Mouse (Mus musculus) ovary, postnatal 36 days (tissue): ENCODE measurements around the gene Tmco4.
A peak's percentile ranks its signal among the peaks of the same experiment; 100 is the strongest.
"Not testable (repeated sequence)": the region's sequence is repeated elsewhere in the genome, so short reads cannot be mapped to it uniquely, and the experiment has no call there.

Experiments used
- DNase-seq: peaks from one replicate; pipeline ENCODE4 v3.0.0; 2022; ENCODE audit warnings: low spot score, mixed read lengths

Gene Tmco4

DNA sequence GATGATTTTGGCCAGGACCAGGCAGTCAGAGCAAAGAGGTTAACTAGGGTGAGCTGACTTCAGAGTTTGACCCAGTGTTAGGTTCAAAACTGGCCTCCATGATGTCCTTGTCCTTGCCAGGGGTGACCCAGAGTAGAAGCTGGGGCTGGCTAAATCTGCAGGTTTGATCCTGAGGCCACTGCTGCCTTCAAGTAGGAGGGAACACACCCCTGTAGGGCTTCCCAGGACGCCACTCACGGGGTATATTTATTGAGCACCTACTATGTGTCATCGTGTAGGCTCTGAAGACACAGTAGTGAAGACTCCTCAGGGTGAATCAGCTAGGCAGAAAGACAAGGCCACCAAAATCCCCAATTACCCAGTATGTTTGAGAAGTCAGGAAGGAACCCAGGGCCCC, 1.0 kb downstream of the Tmco4 start:
- no peak for DNase-seq

DNA sequence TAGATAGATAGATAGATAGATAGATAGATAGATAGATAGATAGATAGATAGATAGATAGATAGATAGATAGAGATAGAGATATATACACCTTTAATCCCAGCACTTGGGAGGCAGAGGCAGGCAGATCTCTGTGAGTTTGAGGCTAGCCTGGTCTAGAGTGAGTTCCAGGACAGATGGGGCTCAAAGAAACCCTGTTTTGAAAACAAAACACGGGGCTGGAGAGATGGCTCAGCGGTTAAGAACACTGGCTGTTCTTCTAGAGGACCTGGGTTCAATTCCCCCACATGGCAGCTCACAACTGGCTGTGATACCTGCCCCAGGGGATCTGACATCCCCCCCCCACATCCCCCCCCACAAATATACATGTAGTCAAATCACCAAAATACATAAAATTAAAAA, 1.9 kb downstream of the Tmco4 start:
- not testable (repeated sequence) for DNase-seq

- DNase-seq = no peak
Measured at GRCm38 (mm10) chr4:138975194-138975593, 2.5 kb downstream of the Tmco4 start.

DNA sequence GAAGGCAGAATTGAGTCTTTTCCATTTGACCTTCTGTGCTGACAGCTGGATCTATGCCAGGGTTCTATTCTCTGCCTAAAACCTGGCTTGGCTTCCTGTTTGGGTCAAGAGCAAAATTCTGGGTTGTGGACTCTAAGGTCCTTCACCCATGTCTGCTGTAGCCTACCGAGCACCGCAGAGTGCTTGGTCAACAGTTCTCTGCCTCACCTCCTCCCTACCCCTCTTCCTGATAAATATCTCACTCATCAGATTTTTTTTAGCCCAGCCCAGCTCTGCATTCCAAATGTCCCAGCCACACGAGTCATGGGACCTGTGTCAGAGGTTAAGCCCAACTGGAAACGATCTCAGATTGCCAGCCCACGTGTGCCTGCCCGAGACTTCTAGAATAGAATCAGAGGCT, 3.4 kb downstream of the Tmco4 start:
- no peak for DNase-seq

DNA sequence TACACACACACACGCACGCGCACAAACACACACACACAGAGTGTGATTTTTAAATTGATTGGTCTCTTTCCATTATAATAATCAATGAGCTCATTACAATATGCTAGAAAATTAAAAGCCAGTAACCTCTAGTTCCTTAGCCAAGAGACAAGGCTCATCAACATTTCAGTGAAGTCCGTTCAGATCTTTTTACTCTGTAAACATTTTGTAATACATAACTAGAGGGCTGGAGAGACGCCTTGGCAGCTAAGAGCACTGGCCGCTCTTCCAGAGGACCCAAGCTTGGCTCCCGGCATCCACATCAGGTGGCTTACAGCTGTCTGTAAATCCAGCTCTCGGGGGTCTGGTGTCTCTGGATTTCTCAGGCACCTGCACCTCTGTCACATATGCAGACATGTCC, 7.3 kb downstream of the Tmco4 start:
- no peak for DNase-seq

DNA sequence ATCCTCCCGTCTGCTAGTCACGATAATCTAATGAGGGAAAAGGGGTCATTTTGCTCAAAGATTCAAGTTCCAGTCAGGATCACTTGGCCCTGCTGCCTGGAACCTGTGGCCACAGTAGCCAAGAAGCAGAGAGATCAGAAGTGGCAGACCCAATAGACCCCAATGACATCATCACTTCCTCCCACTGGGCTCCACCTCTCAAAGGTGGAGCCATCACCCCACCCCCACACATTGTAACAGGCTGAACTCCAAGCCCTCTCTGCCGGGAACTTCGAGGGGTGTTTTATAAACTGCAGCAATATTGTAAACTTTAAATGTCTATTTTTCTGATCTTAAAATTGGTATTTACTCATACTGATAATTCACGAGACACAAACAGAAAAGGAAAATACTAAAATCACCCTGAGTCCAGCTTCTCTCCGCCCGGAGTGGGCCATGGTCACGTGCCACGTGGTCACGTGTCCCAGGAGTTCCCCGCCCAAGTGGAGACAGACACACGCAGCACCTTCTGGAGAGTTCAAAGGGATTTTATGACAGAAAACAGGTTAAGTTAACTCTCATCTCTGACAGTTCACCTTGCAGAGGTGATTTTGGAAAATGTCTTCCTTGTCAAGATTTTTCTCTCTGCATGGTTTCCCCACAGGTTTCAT, 8.2 kb downstream of the Tmco4 start:
- no peak for DNase-seq

GRCm38 (mm10) chr4:138983422-138983821, 10.7 kb downstream of the Tmco4 start:
- DNase-seq = no peak

GRCm38 (mm10) chr4:138984744-138985143, 12.1 kb downstream of the Tmco4 start:
- no peak for DNase-seq

GRCm38 (mm10) chr4:138986280-138986679, 13.6 kb downstream of the Tmco4 start:
- DNase-seq = no peak

- DNase-seq = no peak
Measured at GRCm38 (mm10) chr4:138994389-138994788, 21.7 kb downstream of the Tmco4 start.

DNA sequence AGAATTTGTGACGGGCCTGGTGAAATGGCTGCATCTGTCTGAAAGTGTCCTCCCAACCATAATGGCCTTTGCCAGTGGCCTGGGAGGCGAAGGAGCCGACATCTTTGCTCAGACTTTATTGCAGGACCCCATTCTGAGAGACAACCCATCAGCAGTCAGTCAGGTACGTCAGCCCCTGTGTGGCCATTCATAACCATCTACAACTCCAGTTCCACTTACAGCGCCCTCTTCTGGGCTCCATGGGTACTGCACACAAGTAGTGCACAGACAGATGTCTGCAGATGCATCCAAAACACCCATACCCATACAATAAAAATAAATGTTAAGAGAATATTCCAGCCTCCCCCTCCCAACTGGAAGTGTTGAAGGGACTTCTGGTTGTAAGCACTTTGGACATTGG, 23.7 kb downstream of the Tmco4 start:
- DNase-seq = no peak

DNA sequence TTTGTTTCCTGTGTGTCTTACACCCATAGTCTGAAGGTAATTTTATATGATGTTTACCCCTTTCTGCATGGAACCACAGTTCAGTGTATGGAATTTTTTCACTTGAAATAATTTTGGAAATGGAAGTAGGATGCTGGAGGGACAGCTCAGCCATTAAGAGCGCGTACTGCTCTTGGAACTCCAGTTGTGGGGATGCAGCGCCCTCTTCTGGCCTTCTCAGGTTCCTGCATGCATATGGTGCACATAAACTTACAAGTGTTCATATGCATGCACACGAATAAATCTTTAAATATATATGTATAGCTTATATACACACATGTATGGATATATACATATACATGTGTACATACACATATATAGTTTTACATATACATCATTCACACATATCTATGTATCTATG, 24.4 kb downstream of the Tmco4 start:
- DNase-seq = no peak

GRCm38 (mm10) chr4:138998611-138999010, 25.9 kb downstream of the Tmco4 start:
- no peak for DNase-seq

- no peak for DNase-seq
Measured at GRCm38 (mm10) chr4:139001026-139001425, 28.3 kb downstream of the Tmco4 start.

GRCm38 (mm10) chr4:139001433-139001832, 28.7 kb downstream of the Tmco4 start:
- peak; percentile 41 for DNase-seq

DNA sequence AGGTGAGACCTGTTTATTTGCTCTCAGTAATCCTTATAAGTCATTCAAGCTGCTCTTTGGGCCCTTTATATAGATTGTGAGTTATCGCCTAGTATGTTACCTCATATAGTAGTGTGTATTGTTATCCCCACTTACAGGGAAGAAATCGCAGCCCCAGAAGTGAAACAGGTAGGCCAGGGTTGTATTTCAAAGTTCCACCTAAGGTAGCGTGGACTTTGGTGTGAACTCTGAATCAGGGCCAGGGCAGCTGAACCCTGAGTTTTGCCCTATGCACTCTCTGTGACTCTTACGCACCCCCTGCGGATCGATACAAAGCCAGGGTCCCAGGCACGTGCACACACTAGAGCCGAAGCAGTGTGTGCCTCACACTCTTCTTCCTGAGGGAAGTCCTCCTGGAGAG, 31.4 kb downstream of the Tmco4 start:
- DNase-seq = no peak

DNA sequence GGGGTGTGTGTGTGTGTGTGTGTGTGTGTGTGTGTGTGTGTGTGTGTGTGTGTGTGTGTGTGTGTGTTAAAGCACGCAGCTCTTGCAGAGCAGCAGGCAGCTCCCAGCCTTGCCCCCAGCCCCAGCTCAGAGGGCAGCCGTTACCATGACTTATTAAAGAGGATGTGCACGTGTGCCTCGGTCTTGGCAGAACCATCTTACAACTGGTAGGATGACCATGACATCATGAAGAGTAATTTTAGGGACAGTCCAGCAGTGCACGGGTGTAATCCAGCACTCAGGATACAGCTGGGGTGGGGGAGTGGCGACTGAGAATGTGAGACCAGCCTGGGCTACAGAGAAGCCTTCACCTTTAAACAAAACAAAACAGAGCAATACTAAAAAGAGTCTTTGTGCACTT, 32.5 kb downstream of the Tmco4 start:
- no peak for DNase-seq

DNA sequence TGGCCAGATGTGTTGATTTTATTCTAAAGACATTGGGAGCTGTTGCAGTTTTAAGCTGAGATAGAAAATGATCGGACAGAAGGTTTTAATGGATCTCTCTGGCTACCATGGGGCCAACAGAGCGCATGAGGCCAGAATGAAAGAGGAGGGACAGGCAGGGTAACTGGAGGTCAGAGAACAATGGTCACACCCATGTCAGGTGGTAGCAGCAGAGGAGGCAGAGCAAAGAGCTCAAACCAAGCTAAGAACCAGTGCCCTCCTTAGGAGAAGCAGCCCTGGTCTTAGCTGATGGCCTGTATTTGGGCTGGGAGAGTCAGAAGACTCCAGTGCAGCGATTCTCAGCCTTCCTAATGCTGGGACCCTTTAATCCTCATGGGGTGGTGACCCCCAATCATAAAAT, 34.7 kb downstream of the Tmco4 start:
- no peak for DNase-seq

DNA sequence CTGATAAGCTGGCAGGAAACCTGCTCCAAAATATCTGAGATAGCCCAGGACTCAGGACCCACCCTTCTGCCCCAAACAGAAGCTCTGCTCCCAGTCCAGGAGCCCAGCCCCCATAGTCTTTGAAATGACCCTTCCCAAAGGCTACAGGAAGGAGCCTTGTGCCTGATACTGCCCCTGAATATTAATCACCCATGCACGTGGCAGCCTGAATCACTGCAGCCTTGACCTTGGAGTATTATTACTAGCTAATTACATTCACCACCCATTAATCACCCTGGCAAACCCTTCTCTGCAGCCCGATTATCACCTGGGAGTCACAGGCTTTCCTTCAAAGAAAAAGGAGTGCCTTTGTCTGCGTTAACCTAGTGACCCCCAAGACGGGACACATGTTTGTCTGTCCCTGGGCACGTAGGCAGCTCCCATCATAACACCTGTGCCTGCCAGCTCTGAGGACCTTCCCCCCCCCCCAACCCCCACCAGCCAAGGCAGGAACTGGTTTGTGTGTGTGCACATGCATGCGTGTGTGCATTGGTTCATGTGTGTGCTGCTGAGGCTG, 35.4 kb downstream of the Tmco4 start:
- DNase-seq = no peak

- no peak for DNase-seq
Measured at GRCm38 (mm10) chr4:139011201-139011702, 38.6 kb downstream of the Tmco4 start.

DNA sequence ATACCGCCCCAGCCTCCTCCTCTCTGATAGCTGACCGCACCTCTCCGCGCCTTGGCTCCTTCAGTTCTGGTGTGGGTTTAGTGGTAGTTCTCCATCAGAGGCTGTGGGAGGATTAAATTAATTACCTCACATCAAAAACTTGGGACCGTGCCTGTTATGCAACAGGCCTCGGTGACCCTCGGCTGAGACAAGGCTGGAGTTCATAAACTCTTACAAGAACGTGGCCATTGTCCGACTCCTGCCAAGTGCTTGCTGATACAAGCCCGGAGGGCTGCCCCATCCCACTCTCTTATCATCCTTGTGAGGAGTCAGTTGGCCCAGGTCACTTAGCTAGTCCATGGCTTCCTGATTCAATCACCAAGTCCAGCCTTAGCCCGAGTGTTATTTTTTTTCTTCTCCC, 40.6 kb downstream of the Tmco4 start:
- no peak for DNase-seq

DNA sequence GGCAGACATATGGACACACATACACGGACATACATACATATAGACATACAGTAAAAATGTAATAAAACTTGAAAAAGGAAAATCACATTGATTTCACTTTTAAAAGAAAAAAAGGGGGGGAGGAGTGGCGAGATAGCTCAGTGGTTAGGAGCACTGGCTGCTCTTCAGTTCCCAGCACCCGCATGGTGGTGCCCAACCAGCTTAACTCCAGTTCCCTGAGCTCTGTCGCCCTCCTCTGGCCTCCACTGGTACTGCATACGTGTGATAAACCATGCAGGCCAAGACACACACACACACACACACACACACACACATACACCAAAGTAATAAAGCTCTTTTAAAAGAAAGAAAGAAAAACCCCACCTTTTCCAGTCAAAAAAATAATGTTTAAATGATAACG, 42.1 kb downstream of the Tmco4 start:
- no peak for DNase-seq

GRCm38 (mm10) chr4:139018388-139018787, 45.7 kb downstream of the Tmco4 start:
- no peak for DNase-seq

- DNase-seq = no peak
Measured at GRCm38 (mm10) chr4:139018976-139019375, 46.3 kb downstream of the Tmco4 start.
